Mouse (Mus musculus): ENCODE measurements around the gene Vsx1.

DNA sequence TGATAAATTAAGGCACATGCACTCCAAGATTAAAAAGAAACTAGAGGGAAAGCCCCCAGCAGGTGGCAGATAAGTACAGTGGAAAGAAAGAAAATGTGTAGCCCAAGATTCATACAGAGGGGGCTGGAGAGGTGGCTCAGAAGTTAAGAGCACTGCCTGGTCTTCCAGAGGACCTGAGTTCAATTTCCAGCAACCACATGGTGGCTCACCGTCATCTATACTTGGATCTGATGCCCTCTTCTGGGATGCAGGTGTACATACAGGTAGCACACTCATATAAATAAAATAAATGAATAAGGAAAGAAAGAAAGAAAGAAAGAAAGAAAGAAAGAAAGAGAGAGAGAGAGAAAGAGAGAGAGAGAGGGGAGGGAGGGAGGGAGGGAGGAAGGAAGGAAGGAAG is 13.6 kb downstream of the Vsx1 start:
- TF ChIP-seq CTCF (IDR thresholded peaks at IDR 0.05; ENCODE audit: control insufficient read depth, insufficient read depth, insufficient replicate concordance, low read depth, low read length), result no peak
- TF ChIP-seq POLR2A (IDR thresholded peaks at IDR 0.05; ENCODE audit: control insufficient read depth, low read depth, low read length), result no peak

All from testis, adult 2 months (tissue).